In the genomic region with DNA sequence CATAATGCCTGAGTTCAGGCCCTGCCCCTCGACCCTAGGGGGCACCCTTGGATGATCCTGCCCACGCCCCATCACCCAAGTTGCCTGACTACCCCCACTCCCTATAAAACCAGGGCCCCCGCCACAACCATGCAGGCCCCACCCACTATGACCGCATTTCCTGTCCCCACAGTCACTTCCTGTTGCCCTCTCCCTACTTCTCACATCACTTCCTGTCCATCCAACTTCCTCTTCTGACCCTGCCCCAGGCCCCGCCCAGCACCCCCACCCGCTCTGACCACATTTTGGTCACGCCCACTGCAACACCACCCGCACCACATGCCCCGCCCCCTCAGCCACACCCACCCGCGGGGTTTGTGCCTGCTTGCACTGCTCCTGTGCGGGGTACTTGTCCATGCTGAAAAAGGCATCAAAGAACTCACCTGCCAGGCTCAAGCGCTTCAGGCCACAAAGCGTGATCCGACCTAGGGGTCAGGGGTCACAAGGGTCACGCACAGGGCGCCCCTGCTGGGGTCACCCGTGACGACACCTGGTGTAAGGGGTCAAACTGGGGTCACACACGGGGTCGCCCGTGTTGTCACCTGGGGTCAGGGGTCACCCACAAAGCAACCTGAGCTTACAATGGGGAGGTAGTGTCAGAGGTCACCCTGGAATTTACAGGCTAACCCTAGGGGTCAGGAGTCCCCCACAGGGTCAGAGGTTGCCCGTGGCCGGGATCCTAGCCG, we compare ENCODE assay signal across 11 mouse cellular contexts. TPM values are rescaled to one million over a fixed set of nuclear protein-coding genes. Genes with fewer than 3 reads are reported as not detected.
A peak's percentile ranks its signal among the peaks of the same experiment; 100 is the strongest.
DNase-seq lines count a peak whose midpoint lies in the region; ATAC-seq and TF ChIP-seq lines count a peak whose summit lies in the region.
"Had no signal": no experiment of that assay in that cellular context is flagged by ENCODE, and none has a peak within 500 bp of the region (broad histone marks: within the 10 kb centered on the region; RNA-seq: fewer than 3 reads in every experiment).

No protein-coding gene starts in this region.

- TF ChIP-seq CTCF in liver, postnatal 0 days (IDR thresholded peaks at IDR 0.05; ENCODE audit: low read depth) = no peak
- TF ChIP-seq CTCF in stomach, postnatal 0 days (IDR thresholded peaks at IDR 0.05; ENCODE audit: low read depth) = no peak

- DNase-seq in adrenal gland, postnatal 14 days = peak; percentile 20
- DNase-seq in adrenal gland, adult 18-20 months (ENCODE audit: low spot score in 2 of 2) = no peak
- peak; percentile 46 for DNase-seq in liver, postnatal 0 days
- peak; percentile 85 for DNase-seq in ZHBTc4 (ENCODE audit: low read depth, low spot score)
- DNase-seq in stomach, postnatal 0 days (ENCODE audit: low spot score) = peak; percentile 17
- DNase-seq in midbrain, embryonic 11.5 days (ENCODE audit: low spot score, missing footprints) = no peak
- DNase-seq in urinary bladder, postnatal 25 days (ENCODE audit: low spot score) = no peak
- DNase-seq: heart, postnatal 10 days; lung, adult 2 months had no signal

- ATAC-seq in liver, postnatal 0 days = no peak
- ATAC-seq in liver, embryonic 12.5 days = no peak
- no peak for ATAC-seq in stomach, postnatal 0 days (ENCODE audit: low FRiP score, low TSS enrichment)
- ATAC-seq in midbrain, embryonic 11.5 days (ENCODE audit: low FRiP score) = no peak

- no peaks in the 10 kb centered on the region for H3K4me1 ChIP-seq in liver, postnatal 0 days (ENCODE audit: insufficient read depth)
- no peaks in the 10 kb centered on the region for H3K4me1 ChIP-seq in liver, embryonic 12.5 days
- H3K4me1 ChIP-seq in stomach, postnatal 0 days (replicated peaks; ENCODE audit: control insufficient read depth, insufficient read depth) = no peaks in the 10 kb centered on the region
- no peaks in the 10 kb centered on the region for H3K4me1 ChIP-seq in midbrain, embryonic 11.5 days (ENCODE audit: control insufficient read depth, insufficient read depth, low read length)

- H3K9ac ChIP-seq in liver, postnatal 0 days (replicated peaks) = no peak overlapping the region
- no peak overlapping the region for H3K9ac ChIP-seq in liver, embryonic 12.5 days
- no peak overlapping the region for H3K9ac ChIP-seq in stomach, postnatal 0 days (ENCODE audit: low read length)
- no peak overlapping the region for H3K9ac ChIP-seq in midbrain, embryonic 11.5 days (ENCODE audit: low read length)

- H3K9me3 ChIP-seq in liver, postnatal 0 days (ENCODE audit: low read length) = peaks cover 47% of the 10 kb centered on the region
- H3K9me3 ChIP-seq in liver, embryonic 12.5 days (replicated peaks) = peaks cover 65% of the 10 kb centered on the region
- peaks cover 16% of the 10 kb centered on the region for H3K9me3 ChIP-seq in stomach, postnatal 0 days (ENCODE audit: control insufficient read depth, low read length)
- peaks cover 44% of the 10 kb centered on the region for H3K9me3 ChIP-seq in midbrain, embryonic 11.5 days (ENCODE audit: control insufficient read depth, low read length)

- 89% methylated on average over 25 of the region's 25 CpGs for WGBS in liver, postnatal 0 days (ENCODE audit: insufficient replicate concordance)
- WGBS in liver, embryonic 12.5 days (ENCODE audit: insufficient replicate concordance) = 80% methylated on average over 25 of the region's 25 CpGs
- WGBS in stomach, postnatal 0 days = 90% methylated on average over 25 of the region's 25 CpGs
- 92% methylated on average over 25 of the region's 25 CpGs for WGBS in midbrain, embryonic 11.5 days

- H3K27me3 ChIP-seq in liver, postnatal 0 days (ENCODE audit: insufficient read depth, low read length) = no peaks in the 10 kb centered on the region
- H3K27me3 ChIP-seq in liver, embryonic 12.5 days (replicated peaks) = no peaks in the 10 kb centered on the region
- H3K27me3 ChIP-seq in stomach, postnatal 0 days (ENCODE audit: control insufficient read depth, insufficient read depth, low read length) = no peaks in the 10 kb centered on the region
- H3K27me3 ChIP-seq in midbrain, embryonic 11.5 days (ENCODE audit: control insufficient read depth, insufficient read depth, low read length) = no peaks in the 10 kb centered on the region
- H3K27me3 ChIP-seq: CH12.LX had no signal

- H3K4me3 ChIP-seq in liver, postnatal 0 days (ENCODE audit: low read depth, low read length) = no peak overlapping the region
- H3K4me3 ChIP-seq in liver, embryonic 12.5 days = no peak overlapping the region
- no peak overlapping the region for H3K4me3 ChIP-seq in stomach, postnatal 0 days (ENCODE audit: low read depth, low read length)
- no peak overlapping the region for H3K4me3 ChIP-seq in midbrain, embryonic 11.5 days (ENCODE audit: low read depth, low read length)

- peaks cover 4% of the 10 kb centered on the region; the same call in 1 of the 2 replicates for H3K36me3 ChIP-seq in liver, postnatal 0 days (replicated peaks; ENCODE audit: insufficient read depth, low read length)
- H3K36me3 ChIP-seq in liver, embryonic 12.5 days = peaks cover 53% of the 10 kb centered on the region
- no peaks in the 10 kb centered on the region for H3K36me3 ChIP-seq in stomach, postnatal 0 days (ENCODE audit: control insufficient read depth, insufficient read depth, low read length)
- peaks cover 3% of the 10 kb centered on the region; the same call in 1 of the 2 replicates for H3K36me3 ChIP-seq in midbrain, embryonic 11.5 days (ENCODE audit: control insufficient read depth, insufficient read depth, low read length)

- no peak overlapping the region for H3K4me2 ChIP-seq in liver, postnatal 0 days (ENCODE audit: low read depth, low read length)
- no peak overlapping the region for H3K4me2 ChIP-seq in liver, embryonic 12.5 days
- H3K4me2 ChIP-seq in stomach, postnatal 0 days (replicated peaks; ENCODE audit: low read depth) = no peak overlapping the region
- H3K4me2 ChIP-seq in midbrain, embryonic 11.5 days = no peak overlapping the region

- no peak for TF ChIP-seq EP300 in liver, postnatal 0 days (IDR thresholded peaks at IDR 0.05; ENCODE audit: low read depth)
- no peak for TF ChIP-seq EP300 in stomach, postnatal 0 days (optimal IDR thresholded peaks at IDR 0.05)

- H3K27ac ChIP-seq in liver, postnatal 0 days (ENCODE audit: low read depth) = no peak overlapping the region
- no peak overlapping the region for H3K27ac ChIP-seq in liver, embryonic 12.5 days
- no peak overlapping the region for H3K27ac ChIP-seq in stomach, postnatal 0 days (replicated peaks)
- no peak overlapping the region for H3K27ac ChIP-seq in midbrain, embryonic 11.5 days (ENCODE audit: low read depth, low read length)

RNA-seq across cellular contexts. Expression of a gene that starts 7.6 kb away (rescaled TPM):
- 22.9 and 27.6 TPM in 2 replicates for total RNA-seq in adrenal gland, postnatal 14 days (2021)
- total RNA-seq in adrenal gland, adult 18-20 months (2021) = 10 to 100 TPM; 36.6 to 38.6 TPM
- 8.9 and 10.2 TPM in 2 replicates for polyA plus RNA-seq in liver, postnatal 0 days (2015; fragmentation: Nextera tagmentation; extraction: Ambion mirVana)
- polyA plus RNA-seq in liver, embryonic 12.5 days (2016; fragmentation: Nextera tagmentation; extraction: Ambion mirVana) = 7.2 and 7.6 TPM in 2 replicates
- 8.7 and 9.9 TPM in 2 replicates for polyA plus RNA-seq in stomach, postnatal 0 days (2015; fragmentation: Nextera tagmentation; extraction: Ambion mirVana)
- 2.4 and 2.9 TPM in 2 replicates for polyA plus RNA-seq in midbrain, embryonic 11.5 days (2014; fragmentation: Nextera tagmentation; extraction: Ambion mirVana)

Comparison
In these comparisons a context has a peak if more than half of its experiments do, and no peak if none do; other contexts are left out.
1. DNase-seq: peak in adrenal gland, postnatal 14 days (single experiment), liver, postnatal 0 days (single experiment), ZHBTc4 (single experiment) and stomach, postnatal 0 days (single experiment); none in adrenal gland, adult 18-20 months (0 of 2), midbrain, embryonic 11.5 days (single experiment) and urinary bladder, postnatal 25 days (single experiment).